Mouse (Mus musculus) monocyte, adult 2 months (primary cell): ENCODE measurements around the gene Cwc22.

ENCODE experiments used
- DNase-seq, 2 experiments: peaks; one replicate each; pipeline ENCODE4 v3.0.0; 2022; ENCODE audit warnings: low spot score in 2 of 2, low read depth in 1 of 2

The Cwc22 gene

DNA sequence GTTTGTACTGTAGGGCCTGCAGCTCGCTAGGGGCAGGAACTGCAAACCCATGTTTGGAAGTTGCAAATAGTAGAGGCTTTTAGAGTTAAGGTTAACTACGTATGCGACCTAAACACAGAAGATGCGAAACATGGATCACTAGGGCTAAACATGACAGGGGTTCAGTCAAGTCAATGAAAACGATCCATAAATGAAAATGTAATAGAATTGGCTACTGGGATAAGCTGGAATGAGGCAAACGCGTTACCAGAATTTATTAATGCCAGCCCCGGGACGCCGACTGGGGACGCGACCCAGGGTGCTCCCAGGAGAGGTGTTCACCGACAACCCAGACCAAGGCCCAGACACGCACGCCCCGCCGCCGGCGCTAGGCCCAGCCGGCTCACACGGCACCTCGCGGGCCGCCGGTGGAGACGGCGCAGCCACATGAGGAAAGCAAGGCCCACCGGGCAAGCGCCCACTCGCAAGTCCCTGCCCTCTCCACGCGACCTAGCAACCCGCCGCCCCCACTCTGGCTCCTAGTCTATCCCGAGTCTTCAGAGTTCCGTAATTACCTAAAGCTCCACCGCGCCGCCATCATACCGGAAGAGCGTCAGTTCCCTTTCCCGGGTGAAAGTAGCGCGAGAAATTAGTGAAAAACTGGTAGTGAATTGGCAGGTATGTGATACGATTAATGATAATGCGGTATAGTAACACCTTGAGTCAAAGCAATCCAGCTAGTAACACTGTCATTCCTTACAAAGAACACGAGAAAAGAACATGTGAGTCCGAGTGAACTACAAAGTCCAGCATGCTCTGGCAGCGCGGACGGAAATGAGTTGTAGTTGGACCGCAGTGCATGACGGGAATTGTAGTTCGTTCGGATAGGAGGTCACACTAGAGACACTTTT lies at the start of gene Cwc22:
TSS of gene Cwc22 (minus strand) at position 780 of the 890 bp plus-strand sequence.
- peak; percentile 33 to 71 for DNase-seq

DNA sequence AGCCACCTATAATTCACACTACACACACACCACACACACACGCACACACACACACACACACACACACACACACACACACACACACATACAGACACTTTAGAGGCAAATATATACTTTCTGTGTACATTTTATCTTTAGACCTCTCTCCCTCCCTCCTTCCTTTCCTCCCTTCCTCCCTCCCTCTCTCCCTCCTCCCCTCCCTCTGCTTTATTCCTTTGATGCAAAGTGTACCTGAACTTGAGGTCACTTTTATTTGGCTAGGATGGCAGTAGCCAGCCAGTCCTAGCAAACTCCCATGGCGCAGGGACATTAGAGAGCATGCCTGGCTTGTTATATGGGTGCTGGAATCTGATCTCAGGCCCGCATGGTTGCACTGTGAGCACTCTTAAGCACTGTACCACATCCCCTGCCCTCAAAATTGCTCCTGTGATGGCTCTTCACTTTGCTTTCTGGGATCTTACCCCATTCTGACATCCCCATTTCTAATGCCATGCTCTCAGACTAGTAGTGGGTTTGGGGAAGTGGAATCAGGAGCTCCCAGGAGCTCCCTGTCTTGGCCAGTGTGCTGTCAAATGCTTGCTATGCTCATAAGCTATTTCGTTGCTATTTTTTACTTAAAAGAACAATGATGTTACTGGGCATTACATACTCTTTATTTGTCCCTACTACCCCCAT lies 47.7 kb upstream of the Cwc22 start:
- no peak for DNase-seq

GRCm38 (mm10) chr2:77992951-77993604 lies 46.9 kb upstream of the Cwc22 start:
- no peak for DNase-seq

DNA sequence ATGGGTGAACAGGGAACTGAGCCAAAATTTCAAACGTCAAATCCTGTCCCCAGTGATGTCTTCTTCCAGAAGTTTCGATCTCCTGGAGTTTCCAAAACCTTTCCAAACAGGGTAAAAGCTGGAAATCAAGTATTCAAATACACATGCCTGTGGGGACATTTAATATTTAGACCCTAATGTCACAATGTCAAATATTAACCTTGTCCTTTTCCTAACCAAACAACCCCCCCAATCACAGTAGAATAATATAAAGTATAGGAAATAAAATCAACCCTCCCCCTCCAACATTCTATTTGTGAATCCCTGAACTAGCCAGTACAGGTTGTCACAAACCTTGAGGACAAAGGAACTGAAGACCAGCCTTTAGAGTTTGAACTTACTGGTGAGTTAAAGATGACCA lies 44.6 kb upstream of the Cwc22 start:
- no peak for DNase-seq

GRCm38 (mm10) chr2:77990121-77990520 lies 43.9 kb upstream of the Cwc22 start:
- no peak for DNase-seq

- no peak for DNase-seq
Observed at GRCm38 (mm10) chr2:77989390-77989789, 43.2 kb upstream of the Cwc22 start.

GRCm38 (mm10) chr2:77985991-77986730 lies 40.0 kb upstream of the Cwc22 start:
- DNase-seq = no peak

GRCm38 (mm10) chr2:77984209-77984608 lies 38.0 kb upstream of the Cwc22 start:
- DNase-seq = no peak

DNA sequence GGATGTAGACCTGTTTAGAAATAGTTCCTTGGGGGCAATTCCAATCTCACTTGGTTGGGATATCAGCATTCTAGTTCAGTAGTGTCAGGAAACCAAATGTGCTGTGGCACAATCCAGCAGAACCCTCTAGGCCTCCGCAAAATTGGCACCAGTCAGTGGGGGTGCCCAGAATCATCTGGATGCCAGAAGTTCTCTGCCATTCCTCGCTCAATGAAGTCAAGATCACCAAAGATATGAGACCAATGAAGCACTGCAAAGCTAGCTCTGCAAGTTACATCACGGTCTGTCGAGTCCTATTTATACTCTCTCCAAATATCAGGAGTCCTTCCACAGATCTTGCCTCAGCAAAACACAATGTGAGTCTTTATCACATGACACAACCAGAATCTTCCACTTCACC lies 35.7 kb upstream of the Cwc22 start:
- DNase-seq = no peak

DNA sequence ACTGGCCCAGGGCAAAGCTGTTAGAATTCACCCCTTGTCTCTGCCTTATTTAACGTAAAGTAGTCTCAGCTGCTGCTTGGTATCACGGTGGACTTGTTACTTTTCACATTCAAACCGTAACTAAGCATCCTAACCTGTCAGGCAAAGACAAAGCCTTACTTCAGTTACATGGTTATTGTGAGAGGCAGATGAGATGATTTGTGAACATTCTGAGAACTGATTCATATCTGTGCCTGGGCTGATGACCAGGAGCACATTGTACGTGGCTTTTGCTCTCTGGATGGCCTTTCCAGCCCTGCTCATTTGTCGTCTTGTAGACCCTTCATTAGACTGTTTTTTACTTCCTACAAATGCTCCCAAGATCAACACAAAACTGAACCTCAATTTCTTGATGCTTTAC lies 34.5 kb upstream of the Cwc22 start:
- no peak for DNase-seq

GRCm38 (mm10) chr2:77979519-77979918 lies 33.3 kb upstream of the Cwc22 start:
- no peak for DNase-seq

GRCm38 (mm10) chr2:77979081-77979480 lies 32.9 kb upstream of the Cwc22 start:
- DNase-seq = no peak

DNA sequence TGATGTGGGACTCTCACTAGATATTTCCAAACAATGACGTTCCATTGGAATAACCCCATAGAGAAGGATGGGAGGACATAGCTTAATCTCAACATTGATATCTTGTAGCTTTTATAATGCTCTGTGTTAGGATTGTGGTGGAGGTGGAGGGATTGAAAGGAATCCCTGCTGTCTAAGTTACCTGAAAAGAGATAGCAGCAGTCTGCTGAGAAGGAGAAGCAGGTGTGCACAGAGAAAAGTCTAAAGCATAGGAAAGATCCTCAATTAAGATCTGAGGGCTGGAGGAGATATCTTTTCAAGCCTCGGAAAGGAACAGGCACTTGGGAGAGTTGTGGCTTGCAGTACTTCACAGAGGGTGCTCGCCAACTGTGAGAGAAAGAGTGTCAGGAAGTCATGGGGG lies 32.1 kb upstream of the Cwc22 start:
- no peak for DNase-seq

DNA sequence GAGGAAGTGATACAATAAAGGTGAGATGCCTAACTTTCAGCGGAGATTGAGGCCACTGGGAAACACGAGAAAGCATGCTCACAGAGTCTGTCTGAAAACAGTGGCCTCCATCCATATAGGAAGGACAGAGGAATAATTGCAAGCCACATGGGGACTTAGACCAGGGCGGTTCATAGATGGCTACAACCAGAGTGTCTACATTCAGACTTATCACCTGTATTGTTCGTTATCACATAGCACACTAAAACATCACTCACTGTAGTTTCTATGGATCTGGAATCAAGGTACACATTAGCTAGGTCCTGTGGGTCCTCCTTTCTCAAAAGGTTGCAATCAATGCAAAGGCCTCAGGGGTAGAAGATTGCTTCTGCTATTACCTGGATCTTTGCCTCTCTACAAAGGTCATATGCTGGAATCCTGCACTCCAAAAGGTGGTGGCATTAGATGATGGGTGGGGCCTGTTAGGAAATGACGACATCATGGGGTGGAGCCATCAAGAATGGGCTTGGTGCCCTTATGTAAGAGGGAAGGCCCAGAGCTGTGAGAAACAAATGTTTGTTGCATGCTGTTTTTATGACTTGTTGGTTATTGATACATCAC lies 30.2 kb upstream of the Cwc22 start:
- DNase-seq = no peak

DNA sequence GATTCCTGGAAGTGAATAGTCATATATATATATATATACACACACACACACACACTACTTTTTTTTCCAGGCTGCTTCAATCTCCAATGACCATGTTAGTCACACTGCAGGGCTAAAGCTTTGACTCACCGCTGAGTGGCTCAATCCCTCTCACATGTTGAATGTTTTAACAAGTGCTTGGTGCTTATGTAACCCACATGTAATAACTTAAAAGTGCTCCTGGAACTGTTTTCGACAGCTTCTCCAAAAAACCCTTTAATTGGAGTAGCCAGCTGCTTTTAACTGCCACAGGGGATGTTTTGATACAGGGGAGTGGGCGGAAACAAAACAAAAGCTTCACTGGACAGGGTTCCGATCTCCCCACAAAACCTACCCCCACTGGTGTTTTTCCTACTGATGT lies 29.4 kb upstream of the Cwc22 start:
- DNase-seq = no peak

GRCm38 (mm10) chr2:77974986-77975385 lies 28.8 kb upstream of the Cwc22 start:
- no peak for DNase-seq

GRCm38 (mm10) chr2:77974366-77974765 lies 28.2 kb upstream of the Cwc22 start:
- no peak for DNase-seq

DNA sequence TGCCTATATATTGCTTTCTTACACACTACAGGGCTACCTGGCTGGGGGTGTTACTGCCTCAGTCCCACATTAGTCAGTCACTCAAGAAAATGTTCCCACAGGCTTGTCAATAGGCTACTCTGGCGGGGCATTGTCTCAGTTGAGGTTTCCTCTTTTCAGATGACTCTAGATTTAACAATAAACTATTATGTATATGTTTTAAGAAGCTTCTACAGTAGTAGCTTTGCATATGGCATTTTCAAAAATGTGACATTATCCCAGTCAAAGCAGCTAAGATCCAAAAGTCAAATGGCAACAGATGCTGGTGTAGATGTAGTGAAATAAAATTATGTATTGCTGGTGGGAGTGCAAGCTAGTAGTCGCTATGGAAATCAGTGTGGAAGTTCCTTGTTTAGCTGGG lies 27.1 kb upstream of the Cwc22 start:
- DNase-seq = no peak

DNA sequence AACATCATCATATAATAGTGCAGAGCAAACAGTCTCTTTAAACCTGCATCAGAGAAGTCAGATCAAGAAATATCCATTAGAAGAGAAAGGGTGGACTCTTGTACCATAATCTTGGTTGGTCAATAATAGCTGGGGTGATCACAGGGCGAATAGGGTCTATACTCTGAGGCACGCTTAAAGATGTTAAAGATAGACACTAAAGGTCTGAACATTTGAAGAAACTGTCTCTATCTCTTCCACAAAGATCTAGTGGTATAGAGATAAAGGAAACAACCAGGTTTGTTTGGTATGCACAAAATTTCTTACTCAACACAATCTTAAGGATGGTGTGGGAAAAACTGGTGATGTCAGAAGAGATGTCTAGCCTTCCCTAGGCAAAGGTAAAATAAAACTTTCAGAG lies 26.4 kb upstream of the Cwc22 start:
- no peak for DNase-seq

- DNase-seq = no peak
Observed at GRCm38 (mm10) chr2:77971871-77972270, 25.7 kb upstream of the Cwc22 start.

DNA sequence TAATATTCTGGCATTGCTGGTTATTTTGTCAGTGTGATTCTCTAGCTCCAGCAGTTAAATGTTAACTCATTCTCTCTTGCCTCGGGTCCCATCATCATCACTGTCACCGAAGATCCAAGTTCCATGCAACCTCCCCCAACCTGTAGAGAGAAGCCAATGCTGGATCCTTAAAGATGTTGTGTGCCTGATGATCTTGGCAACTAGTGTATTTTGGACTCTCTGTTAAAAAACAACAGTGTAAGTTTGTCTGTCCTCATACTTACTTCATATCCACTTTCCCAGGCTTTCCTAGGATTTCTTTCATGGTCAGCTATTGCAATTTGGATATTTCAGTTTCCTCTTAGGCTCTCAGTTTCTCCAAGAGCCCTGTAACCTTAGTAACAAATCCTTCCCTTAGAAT lies 25.2 kb upstream of the Cwc22 start:
- DNase-seq = no peak
